Mouse (Mus musculus): ENCODE data around the gene Cltb.

Gene Cltb

DNA sequence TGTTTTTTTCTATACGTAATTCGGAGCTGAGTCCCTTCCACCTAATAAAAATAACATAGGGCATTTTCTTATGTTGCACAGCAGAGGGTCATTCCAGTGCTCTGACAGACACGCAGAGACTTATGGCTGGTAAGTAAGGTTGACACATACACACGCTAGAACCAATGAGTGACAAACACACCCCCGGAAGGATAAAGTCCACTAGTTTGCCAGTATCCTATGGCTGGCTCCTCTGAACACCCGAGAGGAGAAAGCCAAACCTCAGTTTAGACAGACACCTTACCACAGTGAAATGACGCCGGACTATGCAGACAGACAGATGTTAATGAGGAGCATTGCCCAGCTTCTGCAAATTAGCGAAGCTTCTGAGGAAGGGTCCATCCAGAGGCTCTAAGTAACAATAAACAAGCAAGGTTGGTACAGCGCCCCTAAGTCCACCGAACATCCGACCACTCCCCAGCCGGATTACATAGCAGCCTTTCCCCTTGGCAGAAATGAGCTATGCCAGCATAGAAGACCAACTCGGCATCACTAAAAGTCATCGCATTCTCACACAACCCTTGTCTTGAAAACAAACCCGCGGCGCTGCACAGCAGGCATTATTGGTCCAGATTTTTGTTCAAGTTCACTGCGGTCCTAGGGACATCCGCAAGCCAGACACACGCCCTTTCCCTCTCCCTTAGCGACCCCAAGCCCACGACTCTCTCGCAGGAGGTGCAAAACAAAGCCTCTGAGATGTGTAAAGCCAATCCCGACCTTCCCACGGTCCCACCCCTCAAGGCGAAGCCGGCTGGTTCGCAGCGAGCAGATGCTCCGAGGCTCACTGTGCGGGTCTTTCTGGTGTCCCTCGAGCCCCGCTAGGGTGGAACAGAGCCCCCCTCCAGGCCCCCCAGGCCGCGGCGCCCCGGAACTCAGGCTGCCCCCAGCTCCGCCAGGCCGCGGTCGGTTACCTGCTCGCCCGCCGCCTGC, 46.6 kb downstream of the Cltb start:
- peak; percentile 47 for DNase-seq (ENCODE audit: inconsistent ontology term)

GRCm38 (mm10) chr13:54562562-54562961, 48.6 kb downstream of the Cltb start:
- no peak for DNase-seq (ENCODE audit: inconsistent ontology term)

GRCm38 (mm10) chr13:54560608-54561007, 50.5 kb downstream of the Cltb start:
- DNase-seq (ENCODE audit: inconsistent ontology term): no peak

- no peak for DNase-seq (ENCODE audit: inconsistent ontology term)
Measured at GRCm38 (mm10) chr13:54559656-54560055, 51.5 kb downstream of the Cltb start.

GRCm38 (mm10) chr13:54557652-54558051, 53.5 kb downstream of the Cltb start:
- no peak for DNase-seq (ENCODE audit: inconsistent ontology term)

- DNase-seq (ENCODE audit: inconsistent ontology term): no peak
Measured at GRCm38 (mm10) chr13:54556796-54557195, 54.3 kb downstream of the Cltb start.

DNA sequence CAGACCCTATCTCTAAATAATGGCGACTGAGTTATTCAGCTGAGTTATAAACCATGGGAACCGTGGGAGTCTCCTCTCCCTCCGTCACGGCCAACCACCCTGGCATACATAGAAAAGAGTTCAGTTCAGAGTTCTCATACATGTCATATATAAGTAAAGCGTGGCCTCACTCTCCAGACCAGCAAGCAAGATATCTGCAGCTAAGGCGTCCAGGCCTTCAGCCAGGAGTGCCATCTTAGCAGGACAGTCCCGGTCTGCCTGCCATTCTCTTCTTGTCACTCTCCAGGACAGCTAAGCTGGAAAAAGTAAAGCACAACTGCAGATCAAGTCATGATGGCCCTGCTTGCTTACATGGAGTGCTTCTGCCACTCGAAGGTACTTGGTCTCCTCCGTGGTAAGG, 55.0 kb downstream of the Cltb start:
- no peak for DNase-seq (ENCODE audit: inconsistent ontology term)

DNA sequence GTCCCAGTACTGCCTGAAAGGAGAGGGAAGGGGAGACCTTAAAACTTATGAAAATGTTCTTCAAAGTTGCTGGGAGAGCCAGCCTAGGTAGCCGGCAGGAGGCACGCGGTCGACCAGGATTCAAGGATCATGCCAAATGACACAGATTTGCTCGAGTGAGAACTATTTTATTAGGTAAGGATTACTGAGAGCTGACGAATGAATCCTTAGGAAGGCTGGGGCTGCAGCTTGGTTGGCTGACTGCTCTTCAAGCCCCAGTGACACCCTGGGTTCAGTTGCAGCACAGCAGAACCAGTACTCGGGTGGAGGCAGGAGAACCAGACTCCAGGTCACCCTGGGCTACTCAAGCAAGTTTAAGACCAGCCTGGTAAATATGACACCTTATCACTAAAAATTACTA, 63.1 kb downstream of the Cltb start:
- no peak for DNase-seq (ENCODE audit: inconsistent ontology term)
